Mouse (Mus musculus) liver, adult (tissue): ENCODE data around the gene Rcbtb1.

Experiments used
- GATA4 ChIP-seq: IDR thresholded peaks from 2 replicates; pipeline ENCODE4 v1.6.1; 2014; ENCODE audit warnings: mild to moderate bottlenecking, low read length; ENCODE audit not compliant: insufficient replicate concordance

Rcbtb1 gene

DNA sequence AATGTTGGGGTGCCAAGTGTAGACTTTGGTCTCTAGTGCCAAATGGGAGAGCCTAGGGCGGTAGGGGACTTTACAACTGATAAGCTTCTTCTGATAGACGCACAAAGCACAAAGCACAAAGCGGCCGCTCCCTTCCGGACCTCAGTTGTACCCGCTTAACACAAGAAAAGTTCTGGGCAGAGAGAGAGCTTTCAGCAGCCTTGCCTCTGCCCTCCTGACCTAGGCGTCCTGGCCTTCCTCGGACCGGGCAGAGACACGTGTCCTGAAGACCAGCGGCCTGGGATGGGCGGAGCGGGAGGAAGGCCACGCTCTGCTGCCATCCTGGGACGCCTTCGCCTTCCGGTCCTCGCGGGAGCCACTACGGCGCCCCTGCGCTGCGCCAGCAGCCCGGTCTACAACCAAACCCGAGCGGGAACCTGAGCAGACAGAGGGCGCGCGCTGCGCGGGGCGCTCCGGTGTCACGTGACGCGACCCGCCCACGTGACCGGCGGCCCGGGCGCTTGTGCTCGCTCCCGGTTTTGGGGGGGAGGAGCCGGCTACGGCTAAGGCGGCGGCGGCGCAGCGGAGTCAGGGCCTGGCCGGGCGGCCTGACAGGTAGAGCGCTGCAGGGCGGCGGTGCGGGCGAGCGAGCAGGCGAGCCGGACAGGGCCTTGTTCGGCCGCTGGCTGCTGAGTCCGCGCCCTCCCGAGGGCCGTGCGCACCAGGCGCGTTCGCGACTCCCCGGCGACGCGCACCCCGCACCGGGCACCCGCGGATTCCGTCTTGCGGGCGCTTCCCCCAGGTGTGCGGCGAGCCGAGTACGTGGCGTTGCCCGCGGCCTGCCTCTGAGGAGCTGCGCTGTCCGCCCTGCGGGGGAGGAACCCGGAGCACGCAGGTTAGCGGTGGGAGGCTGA, at the start of gene Rcbtb1:
Gene Rcbtb1 (plus strand): TSS at position 499 of the 893 bp plus-strand sequence.
- TF ChIP-seq GATA4 = peak; percentile 75

DNA sequence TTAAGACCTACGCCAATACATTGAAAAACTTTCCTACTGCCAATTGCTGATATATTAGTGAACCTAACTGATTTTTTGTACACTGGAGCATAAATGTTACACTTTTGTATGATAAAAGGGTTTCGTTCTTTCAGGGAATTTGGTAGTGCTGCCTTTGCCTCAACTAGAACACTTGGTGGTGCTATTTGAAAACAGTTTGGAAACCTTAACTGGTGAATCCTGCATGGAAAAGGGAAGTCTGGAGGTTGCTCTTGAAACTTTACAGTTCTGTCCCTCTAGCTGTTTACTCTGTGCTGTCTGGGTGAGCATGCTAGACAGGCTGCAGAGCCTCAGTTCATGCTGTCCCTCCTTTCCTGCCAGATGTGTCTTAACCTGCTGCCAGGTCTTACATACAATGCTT, 45.4 kb upstream of the Rcbtb1 start:
- no peak for TF ChIP-seq GATA4

DNA sequence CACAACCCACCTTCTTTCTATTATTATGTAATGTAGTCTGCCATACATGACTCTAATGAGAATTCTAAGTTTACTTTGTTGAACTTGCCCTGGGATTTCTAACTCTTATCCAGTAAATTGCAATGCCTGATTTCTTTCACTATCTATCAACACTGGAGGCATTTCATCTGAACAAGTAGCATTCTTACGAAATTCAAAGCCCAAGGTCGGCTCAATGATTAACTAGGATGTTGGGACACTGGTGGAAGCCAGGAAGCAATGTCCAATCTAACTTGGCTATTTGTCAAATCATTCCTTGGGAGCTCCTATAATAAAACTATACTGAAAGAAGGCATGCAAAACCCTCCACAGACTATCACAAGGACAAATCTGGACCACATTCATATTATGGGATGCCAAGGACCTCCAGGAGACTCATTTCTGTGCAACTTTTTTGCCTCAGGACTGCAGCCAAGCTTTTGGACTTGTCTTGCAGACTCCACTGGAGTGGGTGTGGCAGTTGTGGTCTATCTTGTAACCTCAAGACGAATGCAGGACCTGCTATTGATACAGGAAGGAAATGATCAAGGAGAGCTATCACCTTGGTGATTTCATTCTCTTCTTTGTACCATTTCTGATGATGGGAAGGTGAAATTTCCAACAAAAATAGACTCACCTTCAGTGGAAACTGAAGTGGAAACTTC, 43.9 kb upstream of the Rcbtb1 start:
- TF ChIP-seq GATA4 = no peak

DNA sequence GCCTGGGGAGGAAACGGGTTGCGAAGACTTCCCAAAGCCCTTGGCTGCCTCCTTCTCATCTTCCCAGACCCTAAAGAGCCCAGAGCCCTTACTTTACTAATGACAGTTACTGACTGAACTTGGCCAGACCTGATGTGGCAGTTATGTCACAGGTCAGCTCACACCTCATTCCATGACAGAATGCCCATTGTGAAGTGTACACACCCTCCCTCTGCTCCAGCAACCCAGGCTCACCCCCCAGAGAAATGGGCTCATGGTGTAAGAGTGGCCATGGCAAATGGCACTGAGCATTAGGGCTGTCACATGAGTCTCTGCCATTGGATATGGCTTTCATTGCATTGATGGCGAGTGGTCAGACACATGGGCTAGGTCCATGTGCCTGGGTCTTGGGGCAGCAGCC, 22.4 kb upstream of the Rcbtb1 start, which contains the start of gene Gm5142:
Gene Gm5142 (minus strand): TSS at position 101 of the 400 bp plus-strand sequence.
- no peak for TF ChIP-seq GATA4

DNA sequence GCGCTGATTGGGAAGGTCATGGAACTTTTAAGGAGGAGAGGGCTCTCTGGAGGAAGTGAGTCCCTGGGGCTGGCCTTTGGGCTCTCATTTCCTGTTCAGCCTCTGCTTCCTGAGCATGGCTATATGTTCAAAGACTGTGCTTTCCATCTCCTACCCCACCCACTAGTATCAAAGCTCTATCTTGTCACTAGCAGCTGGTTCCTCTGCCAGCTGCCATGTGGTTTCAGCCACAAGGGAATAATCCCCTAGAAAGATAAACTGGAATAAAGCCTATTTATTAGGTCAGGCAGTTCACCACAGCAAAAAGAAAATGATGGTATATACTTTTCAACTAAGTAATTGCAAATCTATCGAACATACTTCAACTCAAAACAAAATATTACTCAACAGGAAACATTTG, 18.3 kb upstream of the Rcbtb1 start:
- TF ChIP-seq GATA4 = no peak

DNA sequence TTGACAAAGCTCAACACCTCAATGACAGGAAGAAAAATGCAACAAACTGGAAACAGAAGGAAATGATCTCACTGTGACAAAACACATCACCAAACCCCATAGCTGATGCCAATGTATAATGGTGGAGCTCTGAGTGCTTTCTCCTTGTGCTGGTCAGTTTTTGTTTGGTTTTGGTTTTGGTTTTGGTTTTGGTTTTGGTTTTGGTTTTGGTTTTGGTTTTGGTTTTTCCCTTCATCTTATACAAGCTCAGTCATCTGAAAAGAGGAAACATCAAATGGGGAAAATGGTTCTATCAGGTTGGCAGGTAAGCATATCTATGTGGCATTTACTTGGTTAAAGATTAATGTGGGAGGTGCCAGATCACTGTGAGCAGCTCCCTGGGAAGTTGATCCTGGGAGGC, 15.5 kb upstream of the Rcbtb1 start:
- TF ChIP-seq GATA4 = no peak

- TF ChIP-seq GATA4 = no peak
Measured at GRCm38 (mm10) chr14:59186121-59186520, 14.9 kb upstream of the Rcbtb1 start.

- no peak for TF ChIP-seq GATA4
Measured at GRCm38 (mm10) chr14:59201604-59202215, 701 bp downstream of the Rcbtb1 start.

- TF ChIP-seq GATA4 = no peak
Measured at GRCm38 (mm10) chr14:59205461-59205860, 4.5 kb downstream of the Rcbtb1 start.

DNA sequence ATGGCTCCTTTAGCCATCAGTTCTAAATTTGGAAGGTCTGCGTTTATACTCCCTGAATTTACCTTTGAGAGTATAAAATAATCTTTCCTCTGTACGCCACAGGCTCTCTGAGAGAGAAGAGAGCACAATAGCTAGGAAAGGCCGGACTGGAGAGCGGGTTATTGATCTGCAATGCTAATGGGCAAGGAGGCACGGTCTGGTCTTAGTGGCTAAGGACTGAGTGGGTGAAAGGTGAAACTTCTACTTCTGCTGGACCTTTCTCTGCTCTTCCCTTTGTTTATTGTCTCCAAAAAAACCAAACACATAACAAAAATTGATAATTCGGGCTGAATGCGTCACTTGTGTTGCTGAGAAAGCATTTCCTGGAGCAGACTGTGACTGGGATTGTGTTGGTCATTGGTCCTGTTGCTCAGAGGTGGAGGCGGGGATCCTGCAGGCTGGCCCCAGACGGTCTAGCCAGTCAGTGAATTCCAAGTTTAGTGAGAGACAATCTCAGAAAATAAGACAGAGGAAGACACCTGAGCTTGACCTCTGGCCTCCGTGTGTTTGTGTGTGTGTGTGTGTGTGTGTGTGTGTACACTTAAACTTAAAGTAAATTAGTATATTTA, 5.1 kb downstream of the Rcbtb1 start:
- no peak for TF ChIP-seq GATA4

- TF ChIP-seq GATA4 = no peak
Measured at GRCm38 (mm10) chr14:59209003-59209402, 8.0 kb downstream of the Rcbtb1 start.

DNA sequence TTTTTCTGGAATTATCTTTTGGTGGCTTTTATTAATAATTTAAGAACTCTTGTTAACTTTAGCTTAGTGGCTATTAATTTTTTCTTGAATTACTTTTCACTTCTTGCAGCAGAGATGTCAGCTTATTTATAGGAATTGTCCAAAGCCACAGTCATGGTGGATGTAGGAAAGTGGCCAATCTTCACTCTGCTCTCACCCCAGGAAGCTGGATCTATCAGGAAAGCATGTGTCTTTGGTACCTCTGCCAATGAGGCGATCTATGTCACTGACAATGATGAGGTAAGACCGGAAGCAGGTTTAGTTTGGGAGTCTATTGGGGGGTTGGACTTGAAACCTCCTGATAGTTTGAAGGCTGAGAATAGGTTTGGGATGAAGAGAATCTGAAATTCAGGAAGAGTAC, 8.8 kb downstream of the Rcbtb1 start:
- TF ChIP-seq GATA4 = no peak

DNA sequence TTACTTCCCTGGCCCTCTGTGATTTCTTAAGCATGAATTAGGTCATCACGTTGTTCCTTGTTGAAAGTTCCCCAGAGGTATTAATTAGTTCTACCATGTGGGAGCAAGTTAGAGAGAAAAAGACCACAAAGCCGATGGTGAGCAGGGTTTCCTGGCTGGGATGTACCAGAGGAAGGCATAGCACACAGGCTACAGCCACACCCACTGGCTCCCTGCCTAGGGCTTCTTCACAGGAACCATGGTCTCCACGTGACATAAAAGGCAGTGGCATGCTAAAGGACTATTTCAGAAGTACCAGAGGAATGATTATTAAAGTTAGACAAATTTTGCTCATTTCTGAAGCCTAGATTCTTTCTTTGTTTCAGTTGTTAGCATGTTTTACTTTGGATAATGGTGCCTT, 18.2 kb downstream of the Rcbtb1 start:
- TF ChIP-seq GATA4 = no peak

- TF ChIP-seq GATA4 = no peak
Measured at GRCm38 (mm10) chr14:59226240-59226639, 25.2 kb downstream of the Rcbtb1 start.

GRCm38 (mm10) chr14:59229822-59230221, 28.8 kb downstream of the Rcbtb1 start:
- no peak for TF ChIP-seq GATA4
